Mouse (Mus musculus) liver, embryonic 12.5 days (tissue): ENCODE data around the gene Mitf. TPM values are rescaled to one million over a fixed set of nuclear protein-coding genes. Genes with fewer than 3 reads are reported as not detected.

Source experiments
- ATAC-seq: fragments of 200-750 bp; cut with Nextera tagmentation; 2 replicates; pipeline ENCODE4 v1.8.0; 2017; ENCODE audit warnings: moderate number of reproducible peaks, mild to moderate bottlenecking, moderate library complexity
- H3K27ac ChIP-seq: fragments of 300-500 bp; sonication (generic); 2 replicates; pipeline ENCODE4 v1.5.1; 2016; ENCODE audit warnings: mild to moderate bottlenecking
- H3K27me3 ChIP-seq: fragments of 300-500 bp; sonication (generic); replicated peaks from 2 replicates; pipeline ENCODE4 v1.6.1; 2016; ENCODE audit warnings: mild to moderate bottlenecking, moderate library complexity
- H3K36me3 ChIP-seq: fragments of 300-500 bp; sonication (generic); 2 replicates; pipeline ENCODE4 v1.6.1; 2016; ENCODE audit warnings: mild to moderate bottlenecking, moderate library complexity
- H3K4me1 ChIP-seq: fragments of 300-500 bp; sonication (generic); 2 replicates; pipeline ENCODE4 v1.6.1; 2016
- H3K4me2 ChIP-seq: fragments of 300-500 bp; sonication (generic); 2 replicates; pipeline ENCODE4 v1.6.1; 2016; ENCODE audit warnings: mild to moderate bottlenecking, moderate library complexity
- H3K4me3 ChIP-seq: fragments of 300-500 bp; sonication (generic); 2 replicates; pipeline ENCODE4 v1.5.1; 2016; ENCODE audit warnings: mild to moderate bottlenecking, moderate library complexity
- H3K9ac ChIP-seq: fragments of 300-500 bp; sonication (generic); 2 replicates; pipeline ENCODE4 v1.6.1; 2016; ENCODE audit warnings: mild to moderate bottlenecking, moderate library complexity
- H3K9me3 ChIP-seq: fragments of 300-500 bp; sonication (generic); replicated peaks from 2 replicates; pipeline ENCODE4 v1.6.1; 2016; ENCODE audit warnings: mild to moderate bottlenecking, moderate library complexity
- WGBS: fragments of 180-500 bp; shearing (Covaris S2); methylation state at CpG from one replicate; pipeline ENCODE4 v1.1.7; 2016; ENCODE audit not compliant: insufficient replicate concordance; 5-methylcytosine and 5-hydroxymethylcytosine counted together
- polyA plus RNA-seq: library from polyadenylated mRNA; unstranded; fragments of >200 nt; fragmentation: Nextera tagmentation; extraction: Ambion mirVana; gene quantifications from 2 replicates; pipeline ENCODE4 v1.2.1, GENCODE M21; 2016

Mitf gene
- polyA plus RNA-seq, 1 experiment from 2014 or later = 0.60 TPM

DNA sequence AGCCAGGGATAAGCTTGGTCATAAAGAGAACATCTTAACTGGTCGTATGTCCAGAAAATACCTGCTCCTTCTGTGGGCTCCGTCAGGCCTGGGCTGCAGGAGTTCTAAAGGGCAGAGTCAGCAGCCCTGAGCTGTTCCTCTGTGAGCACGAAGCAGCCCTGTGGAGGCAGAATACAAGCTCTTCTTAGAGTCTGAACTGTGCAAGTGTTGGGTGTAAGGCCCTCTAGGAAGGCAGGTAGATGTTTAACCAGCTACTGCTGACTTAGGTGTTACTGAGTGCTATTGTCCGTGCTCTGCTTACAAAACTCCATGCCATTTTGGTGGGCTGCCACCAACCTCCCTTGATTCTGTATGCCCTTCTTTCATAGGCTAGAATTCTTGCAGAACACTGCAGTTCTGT is 151.4 kb downstream of the Mitf start:
- H3K4me2 ChIP-seq = no peak overlapping the region
- no peaks in the 10 kb centered on the region for H3K36me3 ChIP-seq
- ATAC-seq = no peak
- no peak overlapping the region for H3K4me3 ChIP-seq
- H3K9ac ChIP-seq = no peak overlapping the region
- H3K27me3 ChIP-seq = no peaks in the 10 kb centered on the region
- 0 out of 2 replicates have a peak, but pooled peaks cover 6% of the 10 kb centered on the region for H3K4me1 ChIP-seq
- WGBS = 71% methylated on average over 4 of the region's 4 CpGs
- no peak overlapping the region for H3K27ac ChIP-seq
- no peaks in the 10 kb centered on the region for H3K9me3 ChIP-seq

- Histone ChIP-seq H3K27ac (no peak overlapping the region), H3K27me3 (no peaks in the 10 kb centered on the region), H3K4me3 (no peak overlapping the region), H3K9ac (no peak overlapping the region), H3K36me3 (no peaks in the 10 kb centered on the region), H3K4me2 (no peak overlapping the region), H3K4me1 (no peaks in the 10 kb centered on the region), H3K9me3 (no peaks in the 10 kb centered on the region)
- 39% methylated on average over 2 of the region's 2 CpGs for WGBS
- ATAC-seq = no peak
These were observed 154.9 kb downstream of the Mitf start for GRCm38 (mm10) chr6:97961776-97962175.

DNA sequence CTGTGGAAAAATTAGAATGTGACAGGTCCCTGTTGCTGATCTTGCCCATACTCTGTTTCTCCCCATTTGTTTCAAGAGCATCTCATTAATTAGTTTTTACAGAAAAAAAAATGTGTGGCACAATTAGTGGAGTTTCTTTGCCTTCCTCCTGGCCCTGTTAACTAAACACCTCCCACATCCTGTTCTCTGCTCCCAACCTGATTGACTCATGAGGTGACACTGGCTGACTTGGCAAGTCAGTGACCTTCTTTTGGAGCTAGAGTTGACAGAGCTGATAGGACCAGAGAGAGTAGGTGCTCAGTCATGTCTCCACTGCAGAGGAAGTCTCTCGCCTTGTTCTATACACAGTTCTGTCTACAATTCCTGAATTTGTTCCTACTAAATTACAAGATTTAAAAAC is 155.5 kb downstream of the Mitf start:
- Histone ChIP-seq H3K4me3 (no peak overlapping the region), H3K27ac (no peak overlapping the region), H3K36me3 (no peaks in the 10 kb centered on the region), H3K27me3 (no peaks in the 10 kb centered on the region), H3K4me1 (no peaks in the 10 kb centered on the region), H3K9ac (no peak overlapping the region), H3K9me3 (no peaks in the 10 kb centered on the region), H3K4me2 (no peak overlapping the region)
- WGBS = 36% methylated on average over 1 of the region's 1 CpGs
- no peak for ATAC-seq

DNA sequence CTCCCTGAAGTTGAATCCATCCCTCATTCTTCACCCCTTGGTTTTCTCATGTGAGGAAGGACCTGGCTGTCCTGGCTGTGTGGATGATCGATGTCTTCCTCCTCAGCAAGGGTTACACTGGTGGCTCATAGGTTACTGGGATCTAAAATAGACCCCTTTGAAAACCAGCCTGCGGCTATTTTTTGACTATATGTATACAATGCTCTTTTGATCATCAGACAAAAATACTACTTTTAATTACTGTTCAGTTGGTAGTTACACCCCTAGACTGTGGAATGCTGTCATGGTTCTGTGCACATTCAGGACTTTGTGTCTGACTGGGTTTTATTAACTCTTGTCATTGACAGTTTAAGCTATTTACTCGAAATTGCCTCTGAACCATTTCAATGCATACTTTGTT is 157.9 kb downstream of the Mitf start:
- Histone ChIP-seq H3K27ac (no peak overlapping the region), H3K4me1 (no peaks in the 10 kb centered on the region), H3K9ac (no peak overlapping the region), H3K4me2 (no peak overlapping the region), H3K27me3 (no peaks in the 10 kb centered on the region), H3K9me3 (no peaks in the 10 kb centered on the region), H3K36me3 (no peaks in the 10 kb centered on the region), H3K4me3 (no peak overlapping the region)
- 60% methylated on average over 3 of the region's 3 CpGs for WGBS
- ATAC-seq = no peak

DNA sequence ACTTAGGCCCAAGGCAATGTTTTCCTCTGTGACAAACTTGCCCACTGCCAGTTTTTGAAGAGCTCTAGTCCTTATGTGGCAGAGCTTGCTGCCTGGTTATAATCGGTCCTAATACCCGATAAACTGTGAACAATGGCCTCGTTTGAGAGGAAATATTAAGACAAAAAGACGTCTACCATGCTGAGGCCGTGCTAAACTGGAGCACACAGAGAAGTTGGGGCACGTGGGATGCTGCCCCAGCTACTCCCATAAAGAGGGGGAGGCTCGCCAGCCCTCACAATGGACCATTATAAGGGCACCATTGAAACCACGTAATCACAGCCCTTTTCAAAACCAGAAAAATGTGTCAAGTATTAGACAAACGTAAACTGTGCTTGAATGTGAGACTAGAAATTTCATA is 174.8 kb downstream of the Mitf start:
- Histone ChIP-seq H3K9me3 (no peaks in the 10 kb centered on the region), H3K36me3 (no peaks in the 10 kb centered on the region), H3K4me2 (no peak overlapping the region), H3K9ac (no peak overlapping the region), H3K4me1 (no peaks in the 10 kb centered on the region), H3K27ac (no peak overlapping the region), H3K27me3 (no peaks in the 10 kb centered on the region), H3K4me3 (no peak overlapping the region)
- no peak for ATAC-seq
- 65% methylated on average over 9 of the region's 9 CpGs for WGBS

GRCm38 (mm10) chr6:97985658-97986057 is 178.8 kb downstream of the Mitf start:
- no peak for ATAC-seq
- Histone ChIP-seq H3K4me2 (no peak overlapping the region), H3K27me3 (no peaks in the 10 kb centered on the region), H3K9me3 (no peaks in the 10 kb centered on the region), H3K27ac (no peak overlapping the region), H3K4me3 (no peak overlapping the region), H3K4me1 (no peaks in the 10 kb centered on the region), H3K9ac (no peak overlapping the region), H3K36me3 (no peaks in the 10 kb centered on the region)
- 37% methylated on average over 9 of the region's 9 CpGs for WGBS

DNA sequence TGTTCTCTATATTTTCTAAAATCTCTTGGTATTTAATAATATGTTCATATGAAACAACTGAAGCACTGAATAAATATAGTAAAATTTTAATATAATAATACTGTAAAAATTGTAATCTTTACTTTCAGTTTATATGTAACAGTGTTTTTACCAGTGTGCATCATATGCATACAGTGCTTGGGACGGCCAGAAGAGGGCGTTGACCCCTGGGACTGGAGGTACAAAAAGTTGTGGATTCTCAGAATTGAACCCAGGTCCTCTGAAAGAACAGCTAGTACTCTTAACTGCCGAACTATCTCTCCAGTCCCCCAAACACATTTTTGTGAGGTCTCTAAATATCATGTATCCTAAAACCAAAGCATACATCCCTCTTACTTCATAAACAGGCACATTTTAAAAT is 179.6 kb downstream of the Mitf start:
- Histone ChIP-seq H3K27ac (no peak overlapping the region), H3K9me3 (no peaks in the 10 kb centered on the region), H3K36me3 (no peaks in the 10 kb centered on the region), H3K4me1 (no peaks in the 10 kb centered on the region), H3K4me3 (no peak overlapping the region), H3K27me3 (no peaks in the 10 kb centered on the region), H3K4me2 (no peak overlapping the region), H3K9ac (no peak overlapping the region)
- WGBS = 55% methylated on average over 3 of the region's 3 CpGs
- no peak for ATAC-seq

GRCm38 (mm10) chr6:97993507-97993906 is 186.7 kb downstream of the Mitf start:
- no peak overlapping the region for H3K4me3 ChIP-seq
- H3K4me2 ChIP-seq = no peak overlapping the region
- no peaks in the 10 kb centered on the region for H3K4me1 ChIP-seq
- WGBS = 77% methylated on average over 12 of the region's 12 CpGs
- no peaks in the 10 kb centered on the region for H3K9me3 ChIP-seq
- H3K27ac ChIP-seq = no peak overlapping the region
- no peaks in the 10 kb centered on the region; the same call in 1 of the 2 replicates for H3K27me3 ChIP-seq
- no peak overlapping the region for H3K9ac ChIP-seq
- no peak for ATAC-seq
- no peaks in the 10 kb centered on the region for H3K36me3 ChIP-seq

DNA sequence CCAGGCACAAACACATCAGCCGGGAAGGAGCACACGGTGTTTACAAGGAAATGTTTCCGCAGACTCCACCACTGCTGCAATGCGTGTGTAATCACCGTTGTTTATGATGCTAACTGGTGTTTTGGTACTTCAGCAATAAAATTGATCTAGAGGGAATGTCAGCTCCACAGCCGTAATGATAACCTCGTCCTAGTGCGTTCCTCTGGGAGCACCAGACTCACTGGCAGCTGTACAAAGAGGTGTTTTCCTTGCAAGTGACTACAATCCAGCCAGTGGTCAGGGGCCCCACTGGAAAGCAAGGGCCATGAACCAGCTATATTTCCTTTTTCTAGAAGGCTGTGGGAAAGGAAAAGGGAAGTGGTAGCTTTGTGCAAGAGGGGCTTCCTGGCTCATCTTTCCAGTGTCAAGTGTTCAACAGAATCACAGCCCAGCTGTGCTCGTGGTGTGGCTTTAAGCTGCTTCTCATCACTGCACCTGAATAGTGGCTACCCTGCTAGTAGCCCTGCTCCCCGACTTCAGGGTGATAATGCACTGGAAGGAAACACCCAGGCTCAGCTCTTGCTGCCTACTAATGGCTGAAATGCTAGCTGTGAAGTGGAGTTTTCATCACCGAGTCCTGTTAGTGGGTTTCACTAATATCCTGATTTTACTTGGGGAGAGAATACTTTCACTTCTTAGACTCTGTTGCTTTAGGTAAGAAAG is 188.9 kb downstream of the Mitf start:
- H3K27ac ChIP-seq = no peak overlapping the region
- no peaks in the 10 kb centered on the region for H3K36me3 ChIP-seq
- H3K4me1 ChIP-seq = no peaks in the 10 kb centered on the region
- no peak for ATAC-seq
- no peak overlapping the region for H3K4me3 ChIP-seq
- no peaks in the 10 kb centered on the region; the same call in 1 of the 2 replicates for H3K27me3 ChIP-seq
- WGBS = 42% methylated on average over 11 of the region's 11 CpGs
- H3K9me3 ChIP-seq = no peaks in the 10 kb centered on the region
- no peak overlapping the region for H3K4me2 ChIP-seq
- no peak overlapping the region for H3K9ac ChIP-seq

DNA sequence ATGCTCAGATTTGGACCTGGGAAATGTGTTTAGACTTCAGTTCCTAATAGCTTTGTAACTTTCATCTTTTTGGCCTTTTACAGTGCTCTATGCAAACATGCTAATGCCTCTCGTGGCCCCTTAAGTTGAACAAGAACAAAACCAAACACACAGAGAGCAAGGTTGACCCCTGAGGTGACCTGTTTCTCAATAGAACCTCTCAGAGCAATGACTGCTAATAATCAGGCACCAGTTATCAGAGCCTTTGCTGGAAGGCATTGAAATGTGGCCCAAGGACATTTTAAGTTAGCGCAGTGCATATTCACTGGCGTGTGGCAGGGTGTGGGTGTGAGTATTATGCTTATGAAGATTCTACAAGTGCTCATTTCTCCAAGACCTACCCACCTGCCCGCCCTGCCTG is 194.7 kb downstream of the Mitf start:
- no peak overlapping the region for H3K4me2 ChIP-seq
- H3K27ac ChIP-seq = no peak overlapping the region
- no peaks in the 10 kb centered on the region for H3K36me3 ChIP-seq
- H3K27me3 ChIP-seq = no peaks in the 10 kb centered on the region; the same call in 1 of the 2 replicates
- no peak for ATAC-seq
- WGBS = 50% methylated on average over 4 of the region's 4 CpGs
- H3K9me3 ChIP-seq = no peaks in the 10 kb centered on the region
- H3K4me1 ChIP-seq = no peaks in the 10 kb centered on the region
- H3K9ac ChIP-seq = no peak overlapping the region
- no peak overlapping the region for H3K4me3 ChIP-seq

DNA sequence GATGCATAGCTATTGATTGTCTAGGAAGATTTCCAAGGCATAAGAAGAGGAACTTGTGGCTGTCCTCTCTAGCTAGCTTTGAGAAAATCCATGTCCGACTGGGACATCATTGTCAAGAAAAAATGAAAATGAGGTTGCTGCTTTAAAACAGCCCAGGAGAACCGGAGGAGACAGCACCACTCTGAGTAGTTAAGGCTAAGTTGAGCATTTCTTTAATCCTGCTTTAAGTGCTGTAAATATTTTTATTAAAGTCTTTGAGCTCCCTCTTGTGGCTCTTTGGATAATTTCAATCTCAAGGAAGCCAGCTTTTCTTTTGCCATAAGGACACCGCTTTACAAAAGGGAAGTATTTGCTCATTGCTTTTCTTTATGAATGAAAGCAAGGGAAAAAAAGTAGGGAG is 196.3 kb downstream of the Mitf start:
- H3K4me2 ChIP-seq = no peak overlapping the region
- no peak overlapping the region for H3K27ac ChIP-seq
- ATAC-seq = no peak
- no peaks in the 10 kb centered on the region for H3K9me3 ChIP-seq
- H3K9ac ChIP-seq = no peak overlapping the region
- H3K27me3 ChIP-seq = no peaks in the 10 kb centered on the region; the same call in 1 of the 2 replicates
- no peaks in the 10 kb centered on the region for H3K36me3 ChIP-seq
- no peaks in the 10 kb centered on the region for H3K4me1 ChIP-seq
- 15% methylated on average over 3 of the region's 3 CpGs for WGBS
- no peak overlapping the region for H3K4me3 ChIP-seq

- Histone ChIP-seq H3K27me3 (no peaks in the 10 kb centered on the region), H3K9me3 (no peaks in the 10 kb centered on the region), H3K27ac (no peak overlapping the region), H3K4me2 (no peak overlapping the region), H3K4me3 (no peak overlapping the region), H3K9ac (no peak overlapping the region), H3K4me1 (no peaks in the 10 kb centered on the region), H3K36me3 (no peaks in the 10 kb centered on the region)
- no peak for ATAC-seq
- WGBS = 53% methylated on average over 1 of the region's 1 CpGs
These were observed 198.7 kb downstream of the Mitf start for GRCm38 (mm10) chr6:98005566-98005965.

GRCm38 (mm10) chr6:98015066-98015465 is 208.2 kb downstream of the Mitf start:
- ATAC-seq = no peak
- Histone ChIP-seq H3K9me3 (no peaks in the 10 kb centered on the region), H3K4me2 (no peak overlapping the region), H3K9ac (no peak overlapping the region), H3K36me3 (no peaks in the 10 kb centered on the region), H3K4me1 (no peaks in the 10 kb centered on the region), H3K4me3 (no peak overlapping the region), H3K27ac (no peak overlapping the region), H3K27me3 (no peaks in the 10 kb centered on the region)
- 70% methylated on average over 5 of the region's 5 CpGs for WGBS
